Mouse (Mus musculus) kidney, embryonic 16.5 days (tissue): ENCODE measurements around the gene Ldlr. TPM values are rescaled to one million over a fixed set of nuclear protein-coding genes. Genes with fewer than 3 reads are reported as not detected.
A peak's percentile ranks its signal among the peaks of the same experiment; 100 is the strongest.

Source experiments
- ATAC-seq: fragments of 200-750 bp; cut with Nextera tagmentation; 2 replicates; pipeline ENCODE4 v1.8.0; 2017; ENCODE audit warnings: moderate TSS enrichment; ENCODE audit not compliant: low FRiP score, low TSS enrichment
- H3K27ac ChIP-seq: fragments of 300-500 bp; sonication (generic); 2 replicates; pipeline ENCODE4 v1.5.1; 2014; ENCODE audit warnings: low read length
- H3K27me3 ChIP-seq: fragments of 300-500 bp; sonication (generic); 2 replicates; pipeline ENCODE4 v1.6.1; 2014; ENCODE audit warnings: low read length, control low read depth, mixed read lengths; ENCODE audit not compliant: insufficient read depth
- H3K36me3 ChIP-seq: fragments of 300-500 bp; sonication (generic); 2 replicates; pipeline ENCODE4 v1.6.1; 2014; ENCODE audit warnings: low read length, control low read depth, mixed read lengths; ENCODE audit not compliant: insufficient read depth
- H3K4me1 ChIP-seq: fragments of 300-500 bp; sonication (generic); 2 replicates; pipeline ENCODE4 v1.6.1; 2014; ENCODE audit warnings: low read length, control low read depth, mixed read lengths; ENCODE audit not compliant: insufficient read depth
- H3K4me2 ChIP-seq: fragments of 300-500 bp; sonication (generic); replicated peaks from 2 replicates; pipeline ENCODE4 v1.6.1; 2014; ENCODE audit warnings: low read depth, low read length
- H3K4me3 ChIP-seq: fragments of 300-500 bp; sonication (generic); 2 replicates; pipeline ENCODE4 v1.5.1; 2014; ENCODE audit warnings: mild to moderate bottlenecking, low read length
- H3K9ac ChIP-seq: fragments of 300-500 bp; sonication (generic); replicated peaks from 2 replicates; pipeline ENCODE4 v1.6.1; 2014; ENCODE audit warnings: low read length
- H3K9me3 ChIP-seq: fragments of 300-500 bp; sonication (generic); 2 replicates; pipeline ENCODE4 v1.6.1; 2016; ENCODE audit warnings: low read length, control low read depth
- WGBS: fragments of 180-500 bp; shearing (Covaris S2); extraction: QIAGEN DNeasy Blood & Tissue Kit; methylation state at CpG from one replicate; pipeline ENCODE4 v1.1.7; 2014; 5-methylcytosine and 5-hydroxymethylcytosine counted together
- polyA plus RNA-seq: library from polyadenylated mRNA; unstranded; fragments of >200 nt; fragmentation: Nextera tagmentation; extraction: Ambion mirVana; gene quantifications from 2 replicates; pipeline ENCODE4 v1.2.1, GENCODE M21; 2015

The Ldlr gene
- polyA plus RNA-seq, 1 experiment from 2014 or later = 30.6 TPM

- H3K9ac ChIP-seq = no peak overlapping the region
- H3K4me2 ChIP-seq = no peak overlapping the region
- WGBS = 63% methylated on average over 2 of the region's 2 CpGs
- H3K27me3 ChIP-seq = no peaks in the 10 kb centered on the region
- no peak for ATAC-seq
- H3K4me3 ChIP-seq = no peak overlapping the region
- no peaks in the 10 kb centered on the region for H3K36me3 ChIP-seq
- no peak overlapping the region for H3K27ac ChIP-seq
- peaks cover 26% of the 10 kb centered on the region for H3K4me1 ChIP-seq
- 0 out of 2 replicates have a peak, but pooled peaks cover 2% of the 10 kb centered on the region for H3K9me3 ChIP-seq
Observed at GRCm38 (mm10) chr9:21721036-21721435, 2.2 kb upstream of the Ldlr start.

DNA sequence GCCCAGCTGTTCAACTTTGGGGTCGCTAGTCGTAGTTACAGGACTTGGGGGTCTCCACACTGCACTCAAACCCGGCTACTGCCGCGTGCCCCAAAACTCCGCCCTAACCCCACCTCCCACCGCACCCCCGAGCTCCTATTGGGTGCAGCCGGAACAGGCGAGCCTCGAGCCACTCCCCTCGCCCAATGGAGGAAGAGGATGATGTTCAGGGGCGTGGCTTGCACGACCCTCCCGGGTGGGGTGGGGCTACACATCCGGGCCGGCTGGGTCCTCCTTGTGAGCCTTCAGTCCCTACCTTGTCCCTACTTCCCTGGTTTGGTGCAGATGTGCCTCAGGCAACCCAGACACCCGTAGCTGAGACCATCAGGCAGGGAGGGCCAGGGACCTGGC lies 859 bp downstream of the Ldlr start:
- Histone ChIP-seq H3K4me3 (peak overlapping the region; percentile 62), H3K9ac (peak overlapping the region; percentile 80), H3K36me3 (0 out of 2 replicates have a peak, but pooled peaks cover 2% of the 10 kb centered on the region), H3K9me3 (no peaks in the 10 kb centered on the region), H3K27ac (peak overlapping the region; percentile 96), H3K27me3 (no peaks in the 10 kb centered on the region), H3K4me1 (peaks cover 37% of the 10 kb centered on the region), H3K4me2 (peak overlapping the region; percentile 67)
- ATAC-seq = peak; percentile 96
- 1% methylated on average over 18 of the region's 18 CpGs for WGBS

DNA sequence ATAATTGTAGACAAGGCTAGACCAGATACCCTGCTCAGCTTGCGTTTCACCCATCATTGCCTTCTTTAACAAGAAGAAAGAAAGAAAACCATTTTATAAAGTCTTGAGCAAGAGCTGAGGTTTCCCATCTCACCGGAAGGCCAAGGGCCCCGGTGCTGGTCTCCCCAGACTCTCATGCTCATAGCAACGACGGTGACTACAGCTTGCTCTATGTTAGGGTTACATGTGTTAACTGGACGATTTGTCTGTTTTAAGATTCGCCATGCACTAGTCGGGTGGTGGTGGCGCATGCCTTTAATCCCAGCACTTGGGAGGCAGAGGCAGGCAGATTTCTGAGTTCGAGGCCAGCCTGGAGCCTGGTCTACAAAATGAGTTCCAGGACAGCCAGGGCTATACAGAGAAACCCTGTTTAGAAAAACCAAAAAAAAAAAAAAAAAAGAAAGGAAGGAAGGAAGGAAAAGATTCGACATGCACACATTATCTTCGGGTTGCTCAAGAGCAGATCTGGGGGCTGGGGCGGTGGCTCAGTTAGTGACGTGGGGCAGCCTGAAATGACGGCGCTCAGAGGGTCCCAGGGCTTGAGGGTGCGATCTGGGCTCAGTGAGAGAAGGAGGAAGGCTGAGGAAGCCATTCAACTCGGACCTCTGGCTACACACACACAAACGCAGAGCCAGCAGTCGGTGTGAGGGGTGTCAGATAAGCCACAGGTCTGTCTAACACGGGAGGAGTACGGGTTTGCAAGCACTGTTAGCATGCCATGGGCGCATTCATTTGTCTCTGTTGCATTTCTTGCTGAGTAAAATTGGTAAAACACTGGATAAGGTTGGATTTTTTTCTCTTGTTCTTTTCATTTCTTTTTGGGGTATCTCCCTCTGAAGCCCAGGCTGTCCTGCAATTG lies 2.2 kb downstream of the Ldlr start:
- ATAC-seq = no peak
- Histone ChIP-seq H3K27me3 (no peaks in the 10 kb centered on the region), H3K4me2 (peak overlapping the region; percentile 67), H3K4me3 (peak overlapping the region; percentile 62; the same call in 1 of the 2 replicates), H3K9ac (peak overlapping the region; percentile 35; the same call in 1 of the 2 replicates), H3K4me1 (peaks cover 45% of the 10 kb centered on the region), H3K27ac (no peak overlapping the region), H3K9me3 (no peaks in the 10 kb centered on the region), H3K36me3 (0 out of 2 replicates have a peak, but pooled peaks cover 5% of the 10 kb centered on the region)
- 72% methylated on average over 23 of the region's 23 CpGs for WGBS

- 68% methylated on average over 14 of the region's 14 CpGs for WGBS
- Histone ChIP-seq H3K4me1 (peaks cover 40% of the 10 kb centered on the region), H3K36me3 (0 out of 2 replicates have a peak, but pooled peaks cover 10% of the 10 kb centered on the region), H3K9ac (peak overlapping the region; percentile 50; the same call in 1 of the 2 replicates), H3K9me3 (no peaks in the 10 kb centered on the region), H3K4me3 (no peak overlapping the region), H3K4me2 (peak overlapping the region; percentile 35; the same call in 1 of the 2 replicates), H3K27ac (no peak overlapping the region), H3K27me3 (no peaks in the 10 kb centered on the region)
- ATAC-seq = no peak
Observed at GRCm38 (mm10) chr9:21726218-21726975, 3.1 kb downstream of the Ldlr start.

GRCm38 (mm10) chr9:21728261-21728832 lies 5.1 kb downstream of the Ldlr start:
- Histone ChIP-seq H3K4me2 (no peak overlapping the region), H3K9ac (no peak overlapping the region), H3K36me3 (peaks cover 23% of the 10 kb centered on the region), H3K4me1 (peaks cover 35% of the 10 kb centered on the region), H3K4me3 (no peak overlapping the region), H3K27me3 (no peaks in the 10 kb centered on the region), H3K9me3 (no peaks in the 10 kb centered on the region), H3K27ac (no peak overlapping the region)
- no peak for ATAC-seq
- 82% methylated on average over 10 of the region's 10 CpGs for WGBS

GRCm38 (mm10) chr9:21729264-21729663 lies 6.0 kb downstream of the Ldlr start:
- H3K9me3 ChIP-seq = no peaks in the 10 kb centered on the region
- no peak overlapping the region for H3K27ac ChIP-seq
- H3K4me3 ChIP-seq = no peak overlapping the region
- ATAC-seq = no peak
- H3K9ac ChIP-seq = no peak overlapping the region; the same call in 1 of the 2 replicates
- H3K4me2 ChIP-seq = no peak overlapping the region
- 79% methylated on average over 7 of the region's 7 CpGs for WGBS
- peaks cover 35% of the 10 kb centered on the region for H3K4me1 ChIP-seq
- no peaks in the 10 kb centered on the region for H3K27me3 ChIP-seq
- H3K36me3 ChIP-seq = peaks cover 33% of the 10 kb centered on the region

DNA sequence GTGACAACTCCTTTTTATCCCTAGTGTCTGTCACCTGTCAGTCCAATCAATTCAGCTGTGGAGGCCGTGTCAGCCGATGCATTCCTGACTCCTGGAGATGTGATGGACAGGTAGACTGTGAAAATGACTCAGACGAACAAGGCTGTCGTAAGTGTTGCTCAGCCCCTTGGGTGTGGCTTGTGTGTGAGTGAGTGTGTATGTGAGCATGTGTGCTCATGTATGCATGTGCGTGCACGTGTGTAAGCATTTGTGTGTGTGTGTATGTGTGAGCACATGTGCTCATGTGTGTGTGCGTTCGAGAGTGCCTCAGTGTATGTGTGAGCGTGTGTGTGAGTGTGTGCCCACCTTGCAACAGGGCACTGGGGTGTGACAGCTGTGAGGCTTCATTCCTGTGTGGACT lies 9.0 kb downstream of the Ldlr start:
- no peak for ATAC-seq

DNA sequence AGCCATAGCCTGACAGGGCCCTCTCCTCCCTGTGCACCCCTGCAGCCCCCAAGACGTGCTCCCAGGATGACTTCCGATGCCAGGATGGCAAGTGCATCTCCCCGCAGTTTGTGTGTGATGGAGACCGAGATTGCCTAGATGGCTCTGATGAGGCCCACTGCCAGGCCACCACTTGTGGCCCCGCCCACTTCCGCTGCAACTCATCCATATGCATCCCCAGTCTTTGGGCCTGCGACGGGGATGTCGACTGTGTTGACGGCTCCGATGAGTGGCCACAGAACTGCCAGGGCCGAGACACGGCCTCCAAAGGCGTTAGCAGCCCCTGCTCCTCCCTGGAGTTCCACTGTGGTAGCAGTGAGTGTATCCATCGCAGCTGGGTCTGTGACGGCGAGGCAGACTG lies 10.2 kb downstream of the Ldlr start:
- H3K4me3 ChIP-seq = no peak overlapping the region
- H3K36me3 ChIP-seq = peaks cover 69% of the 10 kb centered on the region
- no peaks in the 10 kb centered on the region for H3K27me3 ChIP-seq
- 93% methylated on average over 17 of the region's 17 CpGs for WGBS
- H3K4me1 ChIP-seq = peaks cover 8% of the 10 kb centered on the region; the same call in 1 of the 2 replicates
- ATAC-seq = no peak
- no peak overlapping the region for H3K4me2 ChIP-seq
- no peaks in the 10 kb centered on the region for H3K9me3 ChIP-seq
- no peak overlapping the region for H3K9ac ChIP-seq
- H3K27ac ChIP-seq = no peak overlapping the region

More for the DNA sequence above, 9.0 kb downstream of the Ldlr start:
- Histone ChIP-seq H3K9ac (no peak overlapping the region), H3K4me3 (no peak overlapping the region), H3K36me3 (peaks cover 58% of the 10 kb centered on the region), H3K4me1 (peaks cover 9% of the 10 kb centered on the region; the same call in 1 of the 2 replicates), H3K9me3 (no peaks in the 10 kb centered on the region), H3K27ac (no peak overlapping the region), H3K4me2 (no peak overlapping the region), H3K27me3 (no peaks in the 10 kb centered on the region)
- WGBS = 89% methylated on average over 9 of the region's 9 CpGs

- H3K9ac ChIP-seq = no peak overlapping the region
- H3K4me1 ChIP-seq = peaks cover 8% of the 10 kb centered on the region; the same call in 1 of the 2 replicates
- no peak overlapping the region for H3K4me2 ChIP-seq
- WGBS = 92% methylated on average over 7 of the region's 7 CpGs
- H3K9me3 ChIP-seq = no peaks in the 10 kb centered on the region
- H3K27me3 ChIP-seq = no peaks in the 10 kb centered on the region
- peaks cover 75% of the 10 kb centered on the region for H3K36me3 ChIP-seq
- ATAC-seq = no peak
- no peak overlapping the region for H3K4me3 ChIP-seq
- H3K27ac ChIP-seq = no peak overlapping the region
Observed at GRCm38 (mm10) chr9:21733989-21734388, 10.7 kb downstream of the Ldlr start.
